Mouse (Mus musculus) lung, embryonic 14.5 days (tissue): ENCODE results near the gene Micu1. TPM values are rescaled to one million over a fixed set of nuclear protein-coding genes. Genes with fewer than 3 reads are reported as not detected.
"Not testable (repeated sequence)": the region's sequence is repeated elsewhere in the genome, so short reads cannot be mapped to it uniquely, and the experiment has no call there.

ENCODE experiments used
- ATAC-seq: fragments of 200-750 bp; cut with Nextera tagmentation; 2 replicates; pipeline ENCODE4 v1.8.0; 2017; ENCODE audit warnings: mild to moderate bottlenecking, moderate TSS enrichment, moderate library complexity; ENCODE audit not compliant: insufficient read depth
- DNase-seq: peaks from one replicate; pipeline ENCODE4 v3.0.0-alpha.2; 2015
- H3K27ac ChIP-seq: fragments of 300-500 bp; sonication (generic); 2 replicates; pipeline ENCODE4 v1.5.1; 2014; ENCODE audit warnings: low read depth, mild to moderate bottlenecking, moderate library complexity
- H3K27me3 ChIP-seq: fragments of 300-500 bp; sonication (generic); 2 replicates; pipeline ENCODE4 v1.6.1; 2014; ENCODE audit warnings: low read length, control low read depth; ENCODE audit not compliant: insufficient read depth
- H3K36me3 ChIP-seq: fragments of 300-500 bp; sonication (generic); 2 replicates; pipeline ENCODE4 v1.6.1; 2014; ENCODE audit warnings: control low read depth; ENCODE audit not compliant: insufficient read depth
- H3K4me1 ChIP-seq: fragments of 300-500 bp; sonication (generic); 2 replicates; pipeline ENCODE4 v1.6.1; 2014; ENCODE audit warnings: antibody characterized with exemption, control low read depth; ENCODE audit not compliant: insufficient read depth
- H3K4me2 ChIP-seq: fragments of 300-500 bp; sonication (generic); 2 replicates; pipeline ENCODE4 v1.6.1; 2014; ENCODE audit warnings: mild to moderate bottlenecking
- H3K4me3 ChIP-seq: fragments of 300-500 bp; sonication (generic); 2 replicates; pipeline ENCODE4 v1.5.1; 2014; ENCODE audit warnings: low read depth, low read length
- H3K9ac ChIP-seq: fragments of 300-500 bp; sonication (generic); 2 replicates; pipeline ENCODE4 v1.6.1; 2014
- H3K9me3 ChIP-seq: fragments of 300-500 bp; sonication (generic); 2 replicates; pipeline ENCODE4 v1.6.1; 2016; ENCODE audit warnings: low read depth, low read length, control low read depth
- CTCF ChIP-seq: IDR thresholded peaks from 2 replicates; pipeline ENCODE4 v1.5.1; 2016; ENCODE audit warnings: antibody characterized with exemption, low read depth
- WGBS: fragments of 180-500 bp; shearing (Covaris S2); extraction: QIAGEN DNeasy Blood & Tissue Kit; methylation state at CpG from one replicate; pipeline ENCODE4 v1.1.7; 2014; 5-methylcytosine and 5-hydroxymethylcytosine counted together
- polyA plus RNA-seq: library from polyadenylated mRNA; unstranded; fragments of >200 nt; fragmentation: Nextera tagmentation; extraction: Ambion mirVana; gene quantifications from 2 replicates; pipeline ENCODE4 v1.2.1, GENCODE M21; 2014

Micu1 gene
- polyA plus RNA-seq, 1 experiment from 2014 or later = 83.9 TPM

GRCm38 (mm10) chr10:59875396-59875795, 173.1 kb downstream of the Micu1 start:
- no peaks in the 10 kb centered on the region; the same call in 1 of the 2 replicates for H3K4me1 ChIP-seq
- H3K27me3 ChIP-seq = no peaks in the 10 kb centered on the region
- no peak for ATAC-seq
- WGBS = 33% methylated on average over 1 of the region's 1 CpGs
- no peaks in the 10 kb centered on the region for H3K36me3 ChIP-seq
- H3K4me2 ChIP-seq = no peak overlapping the region; the same call in 1 of the 2 replicates
- no peaks in the 10 kb centered on the region for H3K9me3 ChIP-seq
- H3K4me3 ChIP-seq = no peak overlapping the region
- no peak overlapping the region for H3K9ac ChIP-seq
- no peak for TF ChIP-seq CTCF
- DNase-seq = no peak
- H3K27ac ChIP-seq = no peak overlapping the region

- DNase-seq, H3K4me2 ChIP-seq, ATAC-seq, H3K36me3 ChIP-seq, H3K9me3 ChIP-seq, H3K27ac ChIP-seq, H3K27me3 ChIP-seq, H3K4me1 ChIP-seq, H3K4me3 ChIP-seq, H3K9ac ChIP-seq: not testable (repeated sequence)
- 98% methylated on average over 3 of the region's 4 CpGs for WGBS
These were observed 174.4 kb downstream of the Micu1 start for GRCm38 (mm10) chr10:59876698-59877097.

- TF ChIP-seq CTCF = 0 out of 2 replicates have a peak, but pooled peaks have one; percentile 7
- Histone ChIP-seq H3K27me3 (no peaks in the 10 kb centered on the region), H3K27ac (no peak overlapping the region), H3K4me2 (no peak overlapping the region), H3K9me3 (no peaks in the 10 kb centered on the region), H3K4me3 (no peak overlapping the region), H3K9ac (no peak overlapping the region), H3K4me1 (peaks cover 7% of the 10 kb centered on the region), H3K36me3 (no peaks in the 10 kb centered on the region)
- DNase-seq (no peak), ATAC-seq (no peak)
- WGBS = 69% methylated on average over 15 of the region's 15 CpGs
These were observed 175.3 kb downstream of the Micu1 start for GRCm38 (mm10) chr10:59877421-59878117.

- peak overlapping the region; percentile 85 for H3K4me2 ChIP-seq
- DNase-seq (peak; percentile 61), ATAC-seq (peak; percentile 15; the same call in 1 of the 2 replicates)
- peaks cover 5% of the 10 kb centered on the region; the same call in 1 of the 2 replicates for H3K36me3 ChIP-seq
- no peaks in the 10 kb centered on the region for H3K9me3 ChIP-seq
- no peak for TF ChIP-seq CTCF
- H3K9ac ChIP-seq = peak overlapping the region; percentile 98
- H3K4me3 ChIP-seq = peak overlapping the region; percentile 91
- peak overlapping the region; percentile 100 for H3K27ac ChIP-seq
- 20% methylated on average over 5 of the region's 5 CpGs for WGBS
- H3K4me1 ChIP-seq = peaks cover 7% of the 10 kb centered on the region
- no peaks in the 10 kb centered on the region for H3K27me3 ChIP-seq
These were observed 176.5 kb downstream of the Micu1 start for GRCm38 (mm10) chr10:59878823-59879222.

- peak within 1 kb of the TSS; percentile 98 for H3K9ac ChIP-seq
- H3K4me3 ChIP-seq = peak within 1 kb of the TSS; percentile 91
- peak within 1 kb of the TSS; percentile 100 for H3K27ac ChIP-seq
- peak; percentile 93 for ATAC-seq
- no peaks in the 10 kb centered on the region for H3K9me3 ChIP-seq
- peaks cover 8% of the 10 kb centered on the region; the same call in 1 of the 2 replicates for H3K36me3 ChIP-seq
- peak; percentile 99 for DNase-seq
- H3K27me3 ChIP-seq = no peaks in the 10 kb centered on the region
- peaks cover 7% of the 10 kb centered on the region for H3K4me1 ChIP-seq
- H3K4me2 ChIP-seq = peak within 1 kb of the TSS; percentile 85
- 0% methylated on average over 80 of the region's 80 CpGs for WGBS
- TF ChIP-seq CTCF = 0 out of 2 replicates have a peak, but pooled peaks have one; percentile 10
These were observed 177.2 kb downstream of the Micu1 start, which contains the start of gene Dnajb12 for GRCm38 (mm10) chr10:59879255-59880028. Gene Dnajb12 (plus strand): TSS chr10:59879556.

- Histone ChIP-seq H3K4me3 (peak overlapping the region; percentile 91), H3K27ac (peak overlapping the region; percentile 100), H3K9ac (peak overlapping the region; percentile 98), H3K36me3 (peaks cover 10% of the 10 kb centered on the region; the same call in 1 of the 2 replicates), H3K27me3 (no peaks in the 10 kb centered on the region), H3K4me2 (peak overlapping the region; percentile 85), H3K4me1 (peaks cover 7% of the 10 kb centered on the region), H3K9me3 (no peaks in the 10 kb centered on the region)
- ATAC-seq = peak; percentile 71
- TF ChIP-seq CTCF = no peak
- WGBS = 0% methylated on average over 13 of the region's 13 CpGs
- peak; percentile 84 for DNase-seq
These were observed 177.7 kb downstream of the Micu1 start for GRCm38 (mm10) chr10:59880029-59880386.

- Histone ChIP-seq H3K4me2 (peak overlapping the region; percentile 85), H3K36me3 (peaks cover 16% of the 10 kb centered on the region; the same call in 1 of the 2 replicates), H3K9ac (peak overlapping the region; percentile 98), H3K27ac (no peak overlapping the region), H3K9me3 (no peaks in the 10 kb centered on the region), H3K27me3 (no peaks in the 10 kb centered on the region), H3K4me3 (peak overlapping the region; percentile 91; the same call in 1 of the 2 replicates), H3K4me1 (peaks cover 7% of the 10 kb centered on the region)
- TF ChIP-seq CTCF = no peak
- no peak for DNase-seq
- no peak for ATAC-seq
- WGBS = 79% methylated on average over 7 of the region's 7 CpGs
These were observed 178.6 kb downstream of the Micu1 start for GRCm38 (mm10) chr10:59880837-59881236.
